Mouse (Mus musculus): ENCODE measurements around the gene Olfr1418.

- TF ChIP-seq CTCF (IDR thresholded peaks at IDR 0.05; ENCODE audit: low read depth) (no peak), EP300 (IDR thresholded peaks at IDR 0.05; ENCODE audit: low read depth) (no peak)
Measured at GRCm38 (mm10) chr19:11814742-11815333, 46.0 kb downstream of the Olfr1418 start.
